Mouse (Mus musculus): ENCODE data around the gene Ptrh1.

Ptrh1 gene

DNA sequence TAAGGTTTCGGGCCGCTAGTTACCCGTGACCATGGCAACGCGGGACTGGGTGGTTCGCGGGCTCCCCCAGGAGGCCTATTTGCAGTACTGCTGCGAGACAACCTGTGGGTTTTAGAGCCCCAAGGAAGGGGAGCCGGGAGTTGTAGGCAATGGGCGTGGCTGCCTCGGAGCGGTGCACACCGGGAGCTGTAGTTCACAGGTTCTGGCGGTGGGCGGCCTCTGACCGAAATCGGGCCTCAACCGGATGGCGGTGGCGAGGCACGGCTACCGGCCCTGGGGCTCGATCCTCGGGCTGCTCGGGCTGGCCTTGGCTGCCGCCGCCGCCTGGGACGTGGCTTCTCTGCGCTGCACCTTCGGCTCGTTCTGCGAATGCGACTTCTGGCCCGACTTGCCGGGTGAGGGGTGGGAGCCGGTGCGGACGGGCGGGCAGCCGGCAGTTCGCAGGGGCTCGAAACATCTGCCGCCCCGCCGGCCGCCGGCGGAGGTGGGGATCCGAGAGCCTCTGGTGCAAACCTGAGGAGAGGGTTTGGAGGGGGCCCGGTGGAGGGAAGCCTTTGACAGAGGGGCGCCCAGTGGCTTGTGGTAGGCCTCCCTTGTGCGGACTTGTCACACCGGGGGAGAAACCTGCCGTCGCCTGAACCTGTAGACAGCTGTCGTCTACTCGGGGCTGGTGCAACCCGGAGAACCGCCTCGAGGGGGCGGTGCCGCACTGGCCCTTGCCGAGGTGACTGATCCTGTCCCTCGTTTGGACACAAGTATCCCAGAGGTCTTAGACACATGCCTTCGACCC is 18.3 kb upstream of the Ptrh1 start, which contains the start of gene Tor2a:
Gene Tor2a (plus strand): TSS at position 179 of the 790 bp plus-strand sequence.
- peak; percentile 94 for DNase-seq

- no peak for DNase-seq
Measured at GRCm38 (mm10) chr2:32758503-32758902, 17.1 kb upstream of the Ptrh1 start.

- no peak for DNase-seq
Measured at GRCm38 (mm10) chr2:32759001-32759400, 16.6 kb upstream of the Ptrh1 start.

- no peak for DNase-seq
Measured at GRCm38 (mm10) chr2:32761361-32761760, 14.2 kb upstream of the Ptrh1 start.

DNA sequence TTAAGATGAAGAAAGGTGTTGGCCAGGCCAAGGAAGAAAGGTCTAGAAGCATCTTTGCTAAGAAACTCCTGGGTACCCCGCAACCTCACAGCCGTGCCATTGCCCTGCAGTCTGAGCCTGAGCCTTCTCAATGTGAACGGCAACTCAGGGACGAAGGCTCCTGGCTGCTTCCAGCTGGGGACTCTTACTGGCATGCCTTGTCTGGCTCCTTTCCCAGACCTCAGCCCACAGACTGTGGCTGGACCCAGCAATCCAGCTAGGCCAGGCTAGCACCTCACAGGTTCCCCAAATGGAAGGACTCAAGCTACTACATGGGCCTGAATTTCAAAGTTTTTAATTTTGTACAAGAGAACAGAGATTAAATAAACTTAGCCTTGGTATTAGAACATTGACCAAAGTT is 13.7 kb upstream of the Ptrh1 start:
- no peak for DNase-seq

- DNase-seq, result no peak
Measured at GRCm38 (mm10) chr2:32763353-32763752, 12.2 kb upstream of the Ptrh1 start.

GRCm38 (mm10) chr2:32767241-32767640 is 8.3 kb upstream of the Ptrh1 start:
- no peak for DNase-seq

DNA sequence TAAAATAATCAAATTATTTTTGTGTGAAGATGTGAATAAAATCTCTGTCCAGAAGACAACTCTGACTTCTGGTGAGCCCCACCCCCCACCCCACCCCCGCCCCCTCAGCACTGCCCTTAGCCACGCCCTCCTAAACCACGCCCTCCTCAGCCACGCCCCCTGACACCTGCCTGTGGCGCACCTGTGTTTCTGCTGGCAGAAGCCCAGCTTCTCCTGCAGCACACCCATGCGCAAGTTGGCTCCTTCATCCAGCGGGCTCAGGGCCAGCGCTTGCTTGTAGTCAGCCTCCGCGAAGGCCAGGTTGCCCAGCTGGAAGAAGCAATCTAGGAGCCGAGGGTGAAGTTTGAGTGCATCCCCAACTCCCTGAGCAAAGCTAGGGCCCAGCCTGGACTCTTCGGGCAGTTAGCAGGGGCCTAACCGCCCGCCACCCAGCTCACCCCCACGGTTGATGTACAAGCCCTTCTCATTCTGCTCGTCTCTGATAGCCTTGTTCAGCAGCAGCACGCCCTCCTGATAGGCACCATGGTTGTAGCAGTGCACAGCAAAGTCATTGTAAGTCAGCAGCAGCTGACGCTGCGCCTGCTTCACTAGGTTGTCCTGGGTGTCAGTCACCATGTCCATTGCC is 6.8 kb upstream of the Ptrh1 start:
- DNase-seq, result peak; percentile 49

- no peak for DNase-seq
Measured at GRCm38 (mm10) chr2:32769327-32770085, 6.1 kb upstream of the Ptrh1 start.

- no peak for DNase-seq
Measured at GRCm38 (mm10) chr2:32771886-32772285, 3.7 kb upstream of the Ptrh1 start.

DNA sequence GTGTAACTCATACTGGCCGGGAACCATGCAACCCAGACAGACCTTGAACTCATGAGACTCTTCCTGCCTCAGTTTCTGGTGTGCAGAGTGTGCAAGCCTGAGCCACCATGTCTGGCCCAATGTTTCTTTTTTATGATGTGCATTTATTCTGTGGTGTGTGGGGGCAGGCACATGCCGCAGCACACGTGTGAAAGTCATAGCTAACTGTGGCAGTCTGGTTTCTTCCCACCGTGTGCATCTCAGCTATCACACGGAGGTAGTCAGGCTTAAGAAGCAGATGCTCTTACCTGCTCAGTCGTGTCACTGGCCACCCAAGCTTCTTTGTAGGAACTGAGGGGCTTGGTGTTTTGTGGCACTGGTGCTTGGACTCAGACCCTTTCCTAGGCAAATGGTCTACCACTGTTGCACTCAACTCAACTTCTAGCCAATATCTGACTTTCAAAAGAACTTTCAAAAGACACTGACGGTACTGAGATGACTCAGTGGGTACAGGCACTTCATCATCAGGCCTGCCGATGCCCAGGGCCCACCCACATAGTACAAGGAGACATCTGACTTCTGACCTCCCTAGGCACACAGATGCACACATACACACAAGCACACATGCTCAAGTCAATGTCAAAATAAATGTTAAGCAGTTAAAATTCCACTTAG is 2.8 kb upstream of the Ptrh1 start:
- no peak for DNase-seq

DNA sequence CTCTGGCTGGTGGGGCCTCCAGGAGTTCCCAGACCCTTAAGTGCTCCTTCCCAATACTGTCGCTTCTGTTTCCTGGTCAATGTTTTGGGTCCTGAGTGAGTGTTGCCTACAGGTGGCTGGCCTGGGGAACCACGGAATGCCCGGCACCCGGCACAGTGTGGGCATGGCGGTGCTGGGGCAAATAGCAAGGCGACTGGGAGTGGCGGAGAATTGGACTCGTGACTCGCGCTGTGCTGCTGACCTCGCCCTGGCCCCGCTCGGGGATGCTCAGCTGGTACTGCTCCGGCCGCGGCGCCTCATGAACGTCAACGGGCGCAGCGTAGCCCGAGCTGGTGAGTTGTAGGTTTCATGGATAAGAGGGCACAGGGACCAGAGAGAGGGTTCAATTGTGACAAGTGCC is 606 bp downstream of the Ptrh1 start:
- no peak for DNase-seq

DNA sequence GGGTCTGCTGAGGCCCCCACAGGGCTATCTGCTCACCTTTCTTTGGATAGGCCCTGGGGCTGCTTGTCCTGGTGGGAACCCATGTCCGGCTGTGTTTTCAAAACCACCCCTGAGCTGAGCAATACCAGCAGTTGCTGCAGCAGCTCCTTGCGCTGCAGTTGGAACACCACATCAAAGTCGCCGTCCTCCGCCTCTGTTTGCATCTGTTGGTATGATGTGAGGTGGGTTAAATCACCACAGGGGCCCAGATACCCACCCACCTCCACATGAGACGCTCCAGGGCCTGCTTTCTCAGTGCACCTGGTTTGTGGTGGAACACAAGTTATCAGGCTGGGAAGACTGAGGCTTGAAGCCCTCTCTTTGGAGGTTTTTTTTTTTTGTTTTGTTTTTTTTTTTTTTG is 2.5 kb downstream of the Ptrh1 start:
- DNase-seq, result no peak

- DNase-seq, result peak; percentile 68
Measured at GRCm38 (mm10) chr2:32779131-32779530, 3.5 kb downstream of the Ptrh1 start.

- no peak for DNase-seq
Measured at GRCm38 (mm10) chr2:32779714-32780113, 4.1 kb downstream of the Ptrh1 start.

DNA sequence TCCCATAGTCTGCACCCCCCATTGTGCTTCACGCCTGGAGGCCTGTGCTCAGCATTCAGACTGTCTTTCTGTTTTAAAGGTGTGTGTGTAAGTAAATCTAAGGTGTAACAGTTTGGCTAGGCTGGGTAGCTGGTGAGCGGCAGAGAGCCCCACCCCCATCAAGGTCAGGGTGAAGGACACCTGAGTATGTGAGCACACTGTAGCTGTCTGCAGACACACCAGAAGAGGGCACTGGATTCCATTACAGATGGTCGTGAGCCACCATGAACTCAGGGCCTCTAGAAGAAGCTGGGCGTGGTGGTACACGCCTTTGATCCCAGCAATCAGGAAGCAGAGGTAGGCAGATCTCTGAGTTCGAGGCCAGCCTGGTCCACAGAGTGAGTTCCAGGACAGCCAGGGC is 6.1 kb downstream of the Ptrh1 start:
- no peak for DNase-seq

DNA sequence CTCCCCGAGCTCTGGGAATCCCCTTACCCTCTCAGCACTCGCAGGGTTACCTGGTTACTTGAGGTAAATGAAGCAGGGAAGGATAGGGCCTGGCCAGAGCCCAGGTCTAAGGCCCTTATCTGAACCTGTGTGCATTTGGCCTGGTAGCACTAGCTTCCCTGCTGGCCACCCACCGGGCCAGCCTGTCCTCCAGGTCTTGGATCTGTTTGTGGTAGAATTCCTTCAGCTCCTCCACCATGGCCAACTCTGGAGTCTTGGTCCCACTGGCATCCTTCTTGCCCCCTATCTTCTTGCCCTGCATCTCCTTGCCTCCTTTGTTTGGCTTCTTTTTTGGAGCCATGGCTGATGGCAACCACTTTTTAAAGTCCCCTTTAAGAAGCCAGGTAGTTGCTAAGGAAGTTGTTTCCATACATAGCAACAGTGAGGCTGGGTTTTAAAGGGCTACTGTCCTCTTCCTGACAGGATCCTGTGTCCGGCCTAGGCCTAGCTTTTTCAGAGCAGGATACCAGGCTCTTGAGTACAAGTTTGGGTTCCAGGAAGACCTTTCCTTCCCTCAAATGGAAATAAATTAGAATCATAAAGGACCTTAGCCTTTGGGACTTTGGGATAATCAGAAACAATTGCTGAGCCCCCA is 8.6 kb downstream of the Ptrh1 start, which contains the start of gene Cfap157:
Gene Cfap157 (minus strand): TSS at position 381 of the 634 bp plus-strand sequence.
- DNase-seq, result no peak

DNA sequence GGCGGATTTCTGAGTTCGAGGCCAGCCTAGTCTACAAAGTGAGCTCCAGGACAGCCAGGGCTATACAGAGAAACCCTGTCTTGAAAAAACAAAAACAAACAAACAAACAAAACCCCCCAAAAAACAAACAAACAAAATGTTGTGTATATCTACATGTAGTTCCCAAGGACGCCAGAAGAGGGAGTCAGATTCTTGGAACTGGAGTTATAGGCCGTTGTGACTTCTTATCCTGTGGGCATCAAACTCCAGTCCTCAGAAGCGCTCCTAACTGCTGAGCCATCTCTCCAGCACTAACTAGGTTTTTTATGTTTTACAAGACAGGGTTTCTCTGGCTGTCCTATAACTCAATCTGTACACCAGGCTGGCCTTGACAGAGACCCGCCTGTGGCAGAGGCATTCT is 11.6 kb downstream of the Ptrh1 start:
- no peak for DNase-seq

DNA sequence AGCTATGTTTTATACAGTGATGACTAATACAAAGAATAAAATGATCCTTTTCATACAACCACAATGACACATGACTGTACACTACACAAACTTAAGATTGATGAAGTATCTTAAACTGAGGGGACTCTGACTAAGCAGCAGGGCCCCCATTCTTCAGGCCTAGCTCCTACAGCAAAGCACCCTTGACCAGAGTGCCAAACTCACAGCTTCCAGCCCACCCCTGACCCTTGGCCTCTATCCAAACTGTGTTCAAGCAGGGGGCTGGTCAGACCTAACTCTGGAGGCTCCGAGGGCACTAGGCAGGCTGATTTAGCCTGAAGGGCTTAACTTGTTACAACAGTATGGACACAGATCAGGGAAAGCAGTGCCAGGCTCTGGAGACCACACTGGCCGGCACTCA is 13.0 kb downstream of the Ptrh1 start:
- no peak for DNase-seq

DNA sequence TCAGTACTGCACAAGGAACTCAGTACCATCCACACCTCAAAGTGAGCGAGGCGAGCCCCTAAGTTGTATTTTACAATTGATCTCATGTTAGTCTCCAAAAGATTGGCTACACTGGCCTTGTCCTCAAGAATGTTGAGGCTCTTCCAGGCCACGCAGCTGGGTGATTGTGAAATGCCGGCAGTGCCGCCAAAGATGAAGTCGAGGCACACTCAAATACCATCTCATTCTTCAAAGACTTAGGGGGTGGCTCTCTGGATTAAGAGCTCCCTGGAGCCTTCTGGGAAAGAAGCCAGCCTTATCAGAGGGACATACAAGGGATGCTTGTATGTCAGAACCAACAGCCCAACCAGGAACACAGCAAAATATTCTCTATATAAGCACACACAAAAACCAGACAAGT is 15.7 kb downstream of the Ptrh1 start:
- DNase-seq, result no peak

DNA sequence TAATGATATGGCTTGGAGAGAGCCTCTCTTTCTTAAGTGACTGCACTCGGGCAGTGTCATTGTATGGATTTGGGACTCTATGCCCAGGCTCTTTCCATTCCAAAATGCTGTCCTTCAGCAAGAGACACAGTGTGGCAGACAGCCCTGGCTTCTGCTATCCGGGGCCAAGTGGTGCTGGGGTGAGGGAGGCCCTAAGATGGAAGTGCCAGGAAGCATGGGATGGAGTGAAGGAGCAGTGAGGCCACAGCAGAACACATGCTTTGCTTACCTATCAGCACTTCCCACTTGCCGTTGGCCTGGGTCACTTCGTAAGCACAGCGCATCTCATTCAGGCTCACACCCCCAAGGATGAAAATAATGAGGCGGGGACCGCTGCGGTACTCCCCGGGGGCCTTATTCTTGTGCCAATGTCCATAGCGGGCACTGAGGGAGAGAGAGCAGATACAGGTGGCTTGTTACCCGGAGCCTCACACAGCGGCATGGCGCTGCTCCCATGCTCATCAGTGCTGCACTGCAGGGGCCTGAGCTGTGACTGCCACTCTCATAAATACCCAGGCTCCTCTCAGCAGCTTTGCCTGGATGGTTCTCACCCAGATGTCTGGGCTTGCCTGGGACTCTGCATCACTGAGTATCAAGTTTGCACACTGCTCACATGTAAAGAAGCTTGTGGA is 20.3 kb downstream of the Ptrh1 start:
- DNase-seq, result no peak
